In the genomic region with DNA sequence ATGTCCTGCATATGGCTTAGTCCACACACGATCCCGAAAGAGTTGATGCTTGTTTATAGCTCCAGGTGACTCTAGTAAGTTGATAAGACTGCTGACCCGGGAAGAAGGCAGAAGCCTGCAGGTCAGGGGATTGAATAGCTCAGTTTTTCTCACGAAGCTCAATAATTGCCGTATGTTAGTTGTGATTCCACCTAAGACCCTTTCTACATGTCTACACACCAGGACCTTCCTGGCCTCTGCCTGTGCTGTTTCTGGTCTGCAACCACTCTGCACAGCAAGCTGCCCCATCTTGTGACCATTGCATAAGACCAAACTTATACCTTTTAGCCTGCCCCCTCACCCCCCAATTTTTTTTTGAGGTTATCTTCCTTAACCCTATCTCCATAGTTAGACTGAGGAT, we compare ENCODE assay signal across 21 mouse cellular contexts. TPM values are rescaled to one million over a fixed set of nuclear protein-coding genes. Genes with fewer than 3 reads are reported as not detected.
DNase-seq lines count a peak whose midpoint lies in the region; ATAC-seq and TF ChIP-seq lines count a peak whose summit lies in the region.
"Had no signal": no experiment of that assay in that cellular context is flagged by ENCODE, and none has a peak within 500 bp of the region (broad histone marks: within the 10 kb centered on the region; RNA-seq: fewer than 3 reads in every experiment).

No protein-coding gene starts in this region.

- WGBS in kidney, embryonic 16.5 days = 55% methylated on average over 5 of the region's 5 CpGs
- WGBS in midbrain, embryonic 11.5 days = 88% methylated on average over 5 of the region's 5 CpGs
- WGBS in midbrain, embryonic 14.5 days = 94% methylated on average over 5 of the region's 5 CpGs

- intact Hi-C loops in left cerebral cortex, postnatal 10 days (cut with DNase I) = no loop called here

- TF ChIP-seq CTCF in embryonic fibroblast, embryonic 13.5 days (IDR thresholded peaks at IDR 0.05; ENCODE audit: borderline replicate concordance, insufficient read depth, low read length) = no peak

- H3K4me1 ChIP-seq in kidney, embryonic 16.5 days (ENCODE audit: insufficient read depth, low read length) = peaks cover 52% of the 10 kb centered on the region
- no peaks in the 10 kb centered on the region for H3K4me1 ChIP-seq in midbrain, embryonic 11.5 days (ENCODE audit: control insufficient read depth, insufficient read depth, low read length)
- no peaks in the 10 kb centered on the region for H3K4me1 ChIP-seq in midbrain, embryonic 14.5 days (ENCODE audit: control insufficient read depth, insufficient read depth, low read length)
- peaks cover 7% of the 10 kb centered on the region; the same call in 1 of the 2 replicates for H3K4me1 ChIP-seq in embryonic fibroblast, embryonic 13.5 days (ENCODE audit: control insufficient read depth, insufficient read depth, low read length)

- H3K36me3 ChIP-seq in kidney, embryonic 16.5 days (ENCODE audit: insufficient read depth, low read length) = no peaks in the 10 kb centered on the region
- H3K36me3 ChIP-seq in midbrain, embryonic 11.5 days (ENCODE audit: control insufficient read depth, insufficient read depth, low read length) = no peaks in the 10 kb centered on the region
- H3K36me3 ChIP-seq in midbrain, embryonic 14.5 days (ENCODE audit: control insufficient read depth, insufficient read depth, low read length) = no peaks in the 10 kb centered on the region
- H3K36me3 ChIP-seq: G1E had no signal

- H3K27me3 ChIP-seq in kidney, embryonic 16.5 days (ENCODE audit: insufficient read depth, low read length) = no peaks in the 10 kb centered on the region; the same call in 1 of the 2 replicates
- H3K27me3 ChIP-seq in midbrain, embryonic 11.5 days (ENCODE audit: control insufficient read depth, insufficient read depth, low read length) = no peaks in the 10 kb centered on the region
- H3K27me3 ChIP-seq in midbrain, embryonic 14.5 days (ENCODE audit: control insufficient read depth, insufficient read depth, low read length) = no peaks in the 10 kb centered on the region
- H3K27me3 ChIP-seq: CH12.LX, Patski had no signal

- no peaks in the 10 kb centered on the region for H3K9me3 ChIP-seq in kidney, embryonic 16.5 days (ENCODE audit: low read length)
- H3K9me3 ChIP-seq in midbrain, embryonic 11.5 days (ENCODE audit: control insufficient read depth, low read length) = no peaks in the 10 kb centered on the region; the same call in 1 of the 2 replicates
- 0 out of 2 replicates have a peak, but pooled peaks cover 3% of the 10 kb centered on the region for H3K9me3 ChIP-seq in midbrain, embryonic 14.5 days (ENCODE audit: control insufficient read depth, low read length)

- no peak overlapping the region for H3K4me2 ChIP-seq in kidney, embryonic 16.5 days (replicated peaks; ENCODE audit: low read depth, low read length)
- H3K4me2 ChIP-seq in midbrain, embryonic 11.5 days = no peak overlapping the region
- no peak overlapping the region for H3K4me2 ChIP-seq in midbrain, embryonic 14.5 days (ENCODE audit: low read length)

- H3K27ac ChIP-seq in kidney, embryonic 16.5 days (ENCODE audit: low read length) = peak overlapping the region; percentile 66
- H3K27ac ChIP-seq in midbrain, embryonic 11.5 days (ENCODE audit: low read depth, low read length) = no peak overlapping the region
- H3K27ac ChIP-seq in midbrain, embryonic 14.5 days (replicated peaks; ENCODE audit: low read depth, low read length) = no peak overlapping the region
- peak overlapping the region; percentile 83; the same call in 1 of the 2 replicates for H3K27ac ChIP-seq in embryonic fibroblast, embryonic 13.5 days (ENCODE audit: insufficient read depth, low read length)

- TF ChIP-seq POLR2A in embryonic fibroblast, embryonic 13.5 days (IDR thresholded peaks at IDR 0.05; ENCODE audit: low read depth, low read length) = no peak

- peak; percentile 68 for DNase-seq in heart, adult 11 months
- no peak for DNase-seq in heart, adult 9 months (ENCODE audit: low spot score in 2 of 2)
- DNase-seq in kidney, adult 18-20 months = no peak
- DNase-seq in midbrain, embryonic 11.5 days (ENCODE audit: low spot score, missing footprints) = peak; percentile 56
- DNase-seq in midbrain, embryonic 14.5 days = no peak
- DNase-seq in left cerebral cortex, postnatal 10 days (ENCODE audit: extremely low spot score in 1 of 2, low spot score in 2 of 2) = no peak
- DNase-seq: adrenal gland, adult 2 months; adrenal gland, adult 8-10 months; adrenal gland, postnatal 25 days; adrenal gland, postnatal 36 days; B cell, adult 2 months; cerebellum, adult 11 months; cerebellum, adult 11-12 months had no signal

- no peak overlapping the region for H3K9ac ChIP-seq in kidney, embryonic 16.5 days (replicated peaks; ENCODE audit: low read length)
- no peak overlapping the region for H3K9ac ChIP-seq in midbrain, embryonic 11.5 days (ENCODE audit: low read length)
- no peak overlapping the region for H3K9ac ChIP-seq in midbrain, embryonic 14.5 days (replicated peaks; ENCODE audit: low read length)

- ATAC-seq in kidney, embryonic 16.5 days (ENCODE audit: low FRiP score, low TSS enrichment) = no peak
- ATAC-seq in midbrain, embryonic 11.5 days (ENCODE audit: low FRiP score) = no peak
- no peak for ATAC-seq in midbrain, embryonic 14.5 days (ENCODE audit: low FRiP score, low TSS enrichment)
- ATAC-seq: activated CD4-positive, CD25-positive, alpha-beta regulatory T cell, adult 4 months; CD4-positive, CD25-positive, alpha-beta regulatory T cell, adult 4 months; Patski had no signal

- H3K4me3 ChIP-seq in kidney, embryonic 16.5 days (ENCODE audit: low read length) = no peak overlapping the region
- H3K4me3 ChIP-seq in midbrain, embryonic 11.5 days (ENCODE audit: low read depth, low read length) = no peak overlapping the region
- H3K4me3 ChIP-seq in midbrain, embryonic 14.5 days (replicated peaks; ENCODE audit: low read depth, low read length) = no peak overlapping the region
- H3K4me3 ChIP-seq in embryonic fibroblast, embryonic 13.5 days (ENCODE audit: insufficient read depth, low read length) = no peak overlapping the region

RNA-seq across cellular contexts. Expression of gene Adam12, which starts 57.2 kb away (rescaled TPM):
- polyA plus RNA-seq in kidney, embryonic 16.5 days (2015; fragmentation: Nextera tagmentation; extraction: Ambion mirVana) = 4.5 and 5.2 TPM in 2 replicates
- 1.3 and 1.5 TPM in 2 replicates for polyA plus RNA-seq in midbrain, embryonic 11.5 days (2014; fragmentation: Nextera tagmentation; extraction: Ambion mirVana)
- polyA plus RNA-seq in midbrain, embryonic 14.5 days (2014; fragmentation: Nextera tagmentation; extraction: Ambion mirVana) = 0.76 and 3.4 TPM in 2 replicates
- 76.7 and 104 TPM in 2 replicates for polyA plus RNA-seq in embryonic fibroblast, embryonic 13.5 days (2011; ENCODE audit: insufficient read length, low read depth, missing spikeins)
- 1 to 10 TPM; 8.6 to 9.0 TPM for total RNA-seq in left cerebral cortex, postnatal 10 days (2021)
- total RNA-seq: CH12.LX, MEL had no signal
- polyA plus RNA-seq: G1E had no signal

Comparison
In these comparisons a context has a peak if more than half of its experiments do, and no peak if none do; other contexts are left out.
1. DNase-seq: peak in heart, adult 11 months (single experiment) and midbrain, embryonic 11.5 days (single experiment); none in heart, adult 9 months (0 of 2), kidney, adult 18-20 months (single experiment), midbrain, embryonic 14.5 days (single experiment) and left cerebral cortex, postnatal 10 days (0 of 2).
2. H3K27ac ChIP-seq: peak in kidney, embryonic 16.5 days (single experiment) and embryonic fibroblast, embryonic 13.5 days (single experiment); none in midbrain, embryonic 11.5 days (single experiment) and midbrain, embryonic 14.5 days (single experiment).
3. RNA of gene Adam12, which starts 57.2 kb away (polyA plus RNA-seq): 76.7 to 104 TPM in embryonic fibroblast, embryonic 13.5 days; 4.5 to 5.2 TPM in kidney, embryonic 16.5 days, 0.76 to 3.4 TPM in midbrain, embryonic 14.5 days and 1.3 to 1.5 TPM in midbrain, embryonic 11.5 days; every median in the first group is over 10 times any median in the second.